Mouse (Mus musculus): ENCODE data around the gene Rpl13a. TPM values are rescaled to one million over a fixed set of nuclear protein-coding genes. Genes with fewer than 3 reads are reported as not detected.
A peak's percentile ranks its signal among the peaks of the same experiment; 100 is the strongest.

Rpl13a gene
- polyA plus RNA-seq, 2 experiments = 909 to 1,027 TPM

- WGBS (ENCODE audit: insufficient replicate concordance) = 20% methylated on average over 9 of the region's 9 CpGs
- Histone ChIP-seq H3K9me3 (ENCODE audit: control insufficient read depth, low read length) (no peaks in the 10 kb centered on the region), H3K9ac (replicated peaks) (no peak overlapping the region), H3K36me3 (replicated peaks; ENCODE audit: control insufficient read depth, insufficient read depth, low read depth) (peaks cover 7% of the 10 kb centered on the region; the same call in 1 of the 2 replicates), H3K4me3 (ENCODE audit: insufficient read depth in 1 of 2, low read depth in 2 of 2, low read length in 2 of 2) (no peak overlapping the region), H3K4me1 (replicated peaks; ENCODE audit: control insufficient read depth in 2 of 2, insufficient read depth in 2 of 2, low read length in 1 of 2) (peaks cover 3 to 12% of the 10 kb centered on the region in 2 experiments; a peak in 3 of 4 replicates), H3K27ac (no peak overlapping the region), H3K27me3 (ENCODE audit: control insufficient read depth, insufficient read depth, low read length) (no peaks in the 10 kb centered on the region), H3K4me2 (ENCODE audit: low read depth) (no peak overlapping the region)
- DNase-seq (ENCODE audit: low read depth in 3 of 3, low spot score in 3 of 3) = peak in 1 of 3 experiments; percentile 56
- 0 out of 2 replicates have a peak, but pooled peaks have one; percentile 7 for ATAC-seq (ENCODE audit: insufficient read depth)
- TF ChIP-seq CTCF (IDR thresholded peaks at IDR 0.05; ENCODE audit: low read depth) = peak; percentile 94
- TF ChIP-seq EP300 (IDR thresholded peaks at IDR 0.05; ENCODE audit: low read depth) = no peak
Measured at GRCm38 (mm10) chr7:45078513-45078912, 50.0 kb downstream of the Rpl13a start.

GRCm38 (mm10) chr7:45077829-45078228 lies 50.7 kb downstream of the Rpl13a start:
- H3K4me2 ChIP-seq (ENCODE audit: low read depth) = no peak overlapping the region
- DNase-seq (ENCODE audit: low read depth in 3 of 3, low spot score in 3 of 3) (no peak), ATAC-seq (ENCODE audit: insufficient read depth) (no peak)
- TF ChIP-seq CTCF (IDR thresholded peaks at IDR 0.05; ENCODE audit: low read depth) = no peak
- TF ChIP-seq EP300 (IDR thresholded peaks at IDR 0.05; ENCODE audit: low read depth) = no peak
- H3K27ac ChIP-seq = no peak overlapping the region
- H3K4me3 ChIP-seq (ENCODE audit: insufficient read depth in 1 of 2, low read depth in 2 of 2, low read length in 2 of 2) = no peak overlapping the region
- no peaks in the 10 kb centered on the region for H3K27me3 ChIP-seq (ENCODE audit: control insufficient read depth, insufficient read depth, low read length)
- H3K4me1 ChIP-seq (replicated peaks; ENCODE audit: control insufficient read depth in 2 of 2, insufficient read depth in 2 of 2, low read length in 1 of 2) = peaks cover 2 to 12% of the 10 kb centered on the region in 2 experiments; a peak in 3 of 4 replicates
- H3K9me3 ChIP-seq (ENCODE audit: control insufficient read depth, low read length) = no peaks in the 10 kb centered on the region
- H3K36me3 ChIP-seq (replicated peaks; ENCODE audit: control insufficient read depth, insufficient read depth, low read depth) = peaks cover 7% of the 10 kb centered on the region; the same call in 1 of the 2 replicates
- no peak overlapping the region for H3K9ac ChIP-seq (replicated peaks)
- 91% methylated on average over 2 of the region's 2 CpGs for WGBS (ENCODE audit: insufficient replicate concordance)

GRCm38 (mm10) chr7:45077322-45077721 lies 51.2 kb downstream of the Rpl13a start:
- Histone ChIP-seq H3K27me3 (ENCODE audit: control insufficient read depth, insufficient read depth, low read length) (no peaks in the 10 kb centered on the region), H3K27ac (no peak overlapping the region), H3K4me3 (ENCODE audit: insufficient read depth in 1 of 2, low read depth in 2 of 2, low read length in 2 of 2) (no peak overlapping the region), H3K4me1 (replicated peaks; ENCODE audit: control insufficient read depth in 2 of 2, insufficient read depth in 2 of 2, low read length in 1 of 2) (peaks cover 0 to 8% of the 10 kb centered on the region in 2 experiments; a peak in 2 of 4 replicates), H3K9ac (replicated peaks) (no peak overlapping the region), H3K4me2 (ENCODE audit: low read depth) (no peak overlapping the region), H3K36me3 (replicated peaks; ENCODE audit: control insufficient read depth, insufficient read depth, low read depth) (peaks cover 7% of the 10 kb centered on the region; the same call in 1 of the 2 replicates), H3K9me3 (ENCODE audit: control insufficient read depth, low read length) (no peaks in the 10 kb centered on the region)
- no peak for TF ChIP-seq CTCF (IDR thresholded peaks at IDR 0.05; ENCODE audit: low read depth)
- TF ChIP-seq EP300 (IDR thresholded peaks at IDR 0.05; ENCODE audit: low read depth) = no peak
- no peak for ATAC-seq (ENCODE audit: insufficient read depth)
- WGBS (ENCODE audit: insufficient replicate concordance) = 77% methylated on average over 14 of the region's 14 CpGs
- no peak for DNase-seq (ENCODE audit: low read depth in 3 of 3, low spot score in 3 of 3)

- no peak for ATAC-seq (ENCODE audit: insufficient read depth)
- WGBS (ENCODE audit: insufficient replicate concordance) = 87% methylated on average over 30 of the region's 30 CpGs
- Histone ChIP-seq H3K9ac (replicated peaks) (no peak overlapping the region), H3K36me3 (replicated peaks; ENCODE audit: control insufficient read depth, insufficient read depth, low read depth) (peaks cover 7% of the 10 kb centered on the region; the same call in 1 of the 2 replicates), H3K9me3 (ENCODE audit: control insufficient read depth, low read length) (no peaks in the 10 kb centered on the region), H3K4me3 (ENCODE audit: insufficient read depth in 1 of 2, low read depth in 2 of 2, low read length in 2 of 2) (no peak overlapping the region), H3K27ac (no peak overlapping the region), H3K27me3 (ENCODE audit: control insufficient read depth, insufficient read depth, low read length) (no peaks in the 10 kb centered on the region), H3K4me1 (replicated peaks; ENCODE audit: control insufficient read depth in 2 of 2, insufficient read depth in 2 of 2, low read length in 1 of 2) (peaks cover 0 to 6% of the 10 kb centered on the region in 2 experiments; a peak in 2 of 4 replicates), H3K4me2 (ENCODE audit: low read depth) (no peak overlapping the region)
- TF ChIP-seq CTCF (IDR thresholded peaks at IDR 0.05; ENCODE audit: low read depth) = no peak
- no peak for TF ChIP-seq EP300 (IDR thresholded peaks at IDR 0.05; ENCODE audit: low read depth)
- DNase-seq (ENCODE audit: low read depth in 3 of 3, low spot score in 3 of 3) = no peak
Measured at GRCm38 (mm10) chr7:45076501-45076900, 52.1 kb downstream of the Rpl13a start.

MicroRNA genes within 50 kb of the gene (microRNA counts, 519-probe panel; counts per million panel counts)
- microRNA mmu-miR-150 = 69.9 counts per million

Small RNAs within 50 kb of the gene (microRNA-seq; reads per million reads assigned to microRNA genes)
- gene Mir150 (34.2 reads per million, percentile 37 among the genes with 10 or more reads in this experiment), gene Mir5121 (65.5 reads per million, percentile 43 among the genes with 10 or more reads in this experiment), gene Mir7055 (not detected)

Other genes starting within 250 kb of the Rpl13a start
Only the 30 nearest of the 33 such genes appear.
- gene Fuz, start 232.7 kb downstream of the Rpl13a start, polyA plus RNA-seq (2012; rRNA removed) = 5.9 and 6.5 TPM in 2 replicates
- gene Fuz, start 232.7 kb downstream of the Rpl13a start, polyA plus RNA-seq (2014; fragmentation: Nextera tagmentation; extraction: Ambion mirVana) = 5.0 and 5.5 TPM in 2 replicates
- gene Ap2a1, start 199.3 kb downstream of the Rpl13a start, polyA plus RNA-seq (2012; rRNA removed) = 62.2 and 67.6 TPM in 2 replicates
- 69.6 and 74.2 TPM in 2 replicates for gene Ap2a1, start 199.3 kb downstream of the Rpl13a start, polyA plus RNA-seq (2014; fragmentation: Nextera tagmentation; extraction: Ambion mirVana)
- gene Tsks, start 185.6 kb downstream of the Rpl13a start, polyA plus RNA-seq (2012; rRNA removed) = 0.07 and 0.22 TPM in 2 replicates
- 0.05 TPM in 1 of 2 replicates, not detected in the other for gene Tsks, start 185.6 kb downstream of the Rpl13a start, polyA plus RNA-seq (2014; fragmentation: Nextera tagmentation; extraction: Ambion mirVana)
- gene Cpt1c, start 153.9 kb downstream of the Rpl13a start, polyA plus RNA-seq (2012; rRNA removed) = 2.5 and 3.0 TPM in 2 replicates
- 0.80 and 1.3 TPM in 2 replicates for gene Cpt1c, start 153.9 kb downstream of the Rpl13a start, polyA plus RNA-seq (2014; fragmentation: Nextera tagmentation; extraction: Ambion mirVana)
- 168 and 174 TPM in 2 replicates for gene Prmt1, start 142.2 kb downstream of the Rpl13a start, polyA plus RNA-seq (2012; rRNA removed)
- gene Prmt1, start 142.2 kb downstream of the Rpl13a start, polyA plus RNA-seq (2014; fragmentation: Nextera tagmentation; extraction: Ambion mirVana) = 50.4 and 51.2 TPM in 2 replicates
- 40.3 and 41.0 TPM in 2 replicates for gene Irf3, start 131.1 kb downstream of the Rpl13a start, polyA plus RNA-seq (2012; rRNA removed)
- 28.0 and 32.1 TPM in 2 replicates for gene Irf3, start 131.1 kb downstream of the Rpl13a start, polyA plus RNA-seq (2014; fragmentation: Nextera tagmentation; extraction: Ambion mirVana)
- gene Bcl2l12, start 130.0 kb downstream of the Rpl13a start, polyA plus RNA-seq (2012; rRNA removed) = 11.4 and 14.4 TPM in 2 replicates
- gene Bcl2l12, start 130.0 kb downstream of the Rpl13a start, polyA plus RNA-seq (2014; fragmentation: Nextera tagmentation; extraction: Ambion mirVana) = 11.7 and 11.9 TPM in 2 replicates
- 16.2 and 16.9 TPM in 2 replicates for gene Scaf1, start 112.4 kb downstream of the Rpl13a start, polyA plus RNA-seq (2012; rRNA removed)
- 11.0 and 14.5 TPM in 2 replicates for gene Scaf1, start 112.4 kb downstream of the Rpl13a start, polyA plus RNA-seq (2014; fragmentation: Nextera tagmentation; extraction: Ambion mirVana)
- gene Rras, start 110.8 kb downstream of the Rpl13a start, polyA plus RNA-seq (2012; rRNA removed) = 16.3 and 19.7 TPM in 2 replicates
- gene Rras, start 110.8 kb downstream of the Rpl13a start, polyA plus RNA-seq (2014; fragmentation: Nextera tagmentation; extraction: Ambion mirVana) = 15.4 and 20.6 TPM in 2 replicates
- gene Prr12, start 75.9 kb downstream of the Rpl13a start, polyA plus RNA-seq (2012; rRNA removed) = 1.8 and 2.6 TPM in 2 replicates
- gene Prr12, start 75.9 kb downstream of the Rpl13a start, polyA plus RNA-seq (2014; fragmentation: Nextera tagmentation; extraction: Ambion mirVana) = 1.9 and 2.2 TPM in 2 replicates
- 24.5 and 26.4 TPM in 2 replicates for gene Nosip, start 66.3 kb downstream of the Rpl13a start, polyA plus RNA-seq (2012; rRNA removed)
- 23.1 and 27.4 TPM in 2 replicates for gene Nosip, start 66.3 kb downstream of the Rpl13a start, polyA plus RNA-seq (2014; fragmentation: Nextera tagmentation; extraction: Ambion mirVana)
- gene Prrg2, start 66.1 kb downstream of the Rpl13a start, polyA plus RNA-seq (2012; rRNA removed) = 8.5 and 10.1 TPM in 2 replicates
- 6.2 and 7.3 TPM in 2 replicates for gene Prrg2, start 66.1 kb downstream of the Rpl13a start, polyA plus RNA-seq (2014; fragmentation: Nextera tagmentation; extraction: Ambion mirVana)
- 20.1 and 20.6 TPM in 2 replicates for gene Rcn3, start 36.5 kb downstream of the Rpl13a start, polyA plus RNA-seq (2012; rRNA removed)
- 19.2 and 21.5 TPM in 2 replicates for gene Rcn3, start 36.5 kb downstream of the Rpl13a start, polyA plus RNA-seq (2014; fragmentation: Nextera tagmentation; extraction: Ambion mirVana)
- gene Fcgrt, start 24.9 kb downstream of the Rpl13a start, polyA plus RNA-seq (2012; rRNA removed) = 14.9 and 16.3 TPM in 2 replicates
- gene Fcgrt, start 24.9 kb downstream of the Rpl13a start, polyA plus RNA-seq (2014; fragmentation: Nextera tagmentation; extraction: Ambion mirVana) = 35.5 and 35.6 TPM in 2 replicates
- gene Rps11, start 4.3 kb downstream of the Rpl13a start, polyA plus RNA-seq (2012; rRNA removed) = 309 and 366 TPM in 2 replicates
- gene Rps11, start 4.3 kb downstream of the Rpl13a start, polyA plus RNA-seq (2014; fragmentation: Nextera tagmentation; extraction: Ambion mirVana) = 989 and 1,016 TPM in 2 replicates
- gene Gm45713, start 7.5 kb upstream of the Rpl13a start, polyA plus RNA-seq (2012; rRNA removed) = 0.03 TPM in 1 of 2 replicates, not detected in the other
- gene Gm45713, start 7.5 kb upstream of the Rpl13a start, polyA plus RNA-seq (2014; fragmentation: Nextera tagmentation; extraction: Ambion mirVana) = 0.15 and 0.63 TPM in 2 replicates
- 12.1 and 13.4 TPM in 2 replicates for gene Flt3l, start 7.7 kb upstream of the Rpl13a start, polyA plus RNA-seq (2012; rRNA removed)
- 3.9 and 5.5 TPM in 2 replicates for gene Flt3l, start 7.7 kb upstream of the Rpl13a start, polyA plus RNA-seq (2014; fragmentation: Nextera tagmentation; extraction: Ambion mirVana)
- 38.3 and 43.3 TPM in 2 replicates for gene Pih1d1, start 25.5 kb upstream of the Rpl13a start, polyA plus RNA-seq (2012; rRNA removed)
- gene Pih1d1, start 25.5 kb upstream of the Rpl13a start, polyA plus RNA-seq (2014; fragmentation: Nextera tagmentation; extraction: Ambion mirVana) = 44.3 and 45.8 TPM in 2 replicates
- 17.9 and 19.8 TPM in 2 replicates for gene Aldh16a1, start 25.8 kb upstream of the Rpl13a start, polyA plus RNA-seq (2012; rRNA removed)
- 20.9 and 23.1 TPM in 2 replicates for gene Aldh16a1, start 25.8 kb upstream of the Rpl13a start, polyA plus RNA-seq (2014; fragmentation: Nextera tagmentation; extraction: Ambion mirVana)
- gene Slc17a7, start 35.2 kb upstream of the Rpl13a start, polyA plus RNA-seq (2012; rRNA removed) = 0.01 TPM in 2 replicates
- gene Slc17a7, start 35.2 kb upstream of the Rpl13a start, polyA plus RNA-seq (2014; fragmentation: Nextera tagmentation; extraction: Ambion mirVana) = not detected in 2 replicates
- gene Gfy, start 50.8 kb upstream of the Rpl13a start, polyA plus RNA-seq (2012; rRNA removed) = 0.02 TPM in 1 of 2 replicates, not detected in the other
- not detected in 2 replicates for gene Gfy, start 50.8 kb upstream of the Rpl13a start, polyA plus RNA-seq (2014; fragmentation: Nextera tagmentation; extraction: Ambion mirVana)
- gene Pth2, start 52.2 kb upstream of the Rpl13a start, polyA plus RNA-seq (2012; rRNA removed) = not detected in 2 replicates
- not detected in 2 replicates for gene Pth2, start 52.2 kb upstream of the Rpl13a start, polyA plus RNA-seq (2014; fragmentation: Nextera tagmentation; extraction: Ambion mirVana)
- gene Ccdc155, start 76.1 kb upstream of the Rpl13a start, polyA plus RNA-seq (2012; rRNA removed) = 0.02 and 0.08 TPM in 2 replicates
- not detected in 2 replicates for gene Ccdc155, start 76.1 kb upstream of the Rpl13a start, polyA plus RNA-seq (2014; fragmentation: Nextera tagmentation; extraction: Ambion mirVana)
- gene Dkkl1, start 83.4 kb upstream of the Rpl13a start, polyA plus RNA-seq (2012; rRNA removed) = 1.1 and 1.5 TPM in 2 replicates
- gene Dkkl1, start 83.4 kb upstream of the Rpl13a start, polyA plus RNA-seq (2014; fragmentation: Nextera tagmentation; extraction: Ambion mirVana) = 2.1 and 2.6 TPM in 2 replicates
- gene Tead2, start 87.0 kb upstream of the Rpl13a start, polyA plus RNA-seq (2012; rRNA removed) = 7.9 and 10.0 TPM in 2 replicates
- 4.1 and 4.5 TPM in 2 replicates for gene Tead2, start 87.0 kb upstream of the Rpl13a start, polyA plus RNA-seq (2014; fragmentation: Nextera tagmentation; extraction: Ambion mirVana)
- gene Cd37, start 110.4 kb upstream of the Rpl13a start, polyA plus RNA-seq (2012; rRNA removed) = 10.5 and 12.8 TPM in 2 replicates
- 9.0 and 9.1 TPM in 2 replicates for gene Cd37, start 110.4 kb upstream of the Rpl13a start, polyA plus RNA-seq (2014; fragmentation: Nextera tagmentation; extraction: Ambion mirVana)
- gene Slc6a16, start 112.3 kb upstream of the Rpl13a start, polyA plus RNA-seq (2012; rRNA removed) = 0.03 TPM in 1 of 2 replicates, not detected in the other
- gene Slc6a16, start 112.3 kb upstream of the Rpl13a start, polyA plus RNA-seq (2014; fragmentation: Nextera tagmentation; extraction: Ambion mirVana) = not detected in 2 replicates
- not detected in 2 replicates for gene Slc6a21, start 148.8 kb upstream of the Rpl13a start, polyA plus RNA-seq (2012; rRNA removed)
- gene Slc6a21, start 148.8 kb upstream of the Rpl13a start, polyA plus RNA-seq (2014; fragmentation: Nextera tagmentation; extraction: Ambion mirVana) = not detected in 2 replicates
- gene Trpm4, start 205.0 kb upstream of the Rpl13a start, polyA plus RNA-seq (2012; rRNA removed) = 0.70 and 0.87 TPM in 2 replicates
- 0.43 and 0.60 TPM in 2 replicates for gene Trpm4, start 205.0 kb upstream of the Rpl13a start, polyA plus RNA-seq (2014; fragmentation: Nextera tagmentation; extraction: Ambion mirVana)
- 0.02 and 0.07 TPM in 2 replicates for gene Hrc, start 206.5 kb upstream of the Rpl13a start, polyA plus RNA-seq (2012; rRNA removed)
- not detected in 2 replicates for gene Hrc, start 206.5 kb upstream of the Rpl13a start, polyA plus RNA-seq (2014; fragmentation: Nextera tagmentation; extraction: Ambion mirVana)

Measured in liver, embryonic 14.5 days (tissue).